Mouse (Mus musculus) midbrain, embryonic 12.5 days (tissue): ENCODE measurements around the gene Rps23. TPM values are rescaled to one million over a fixed set of nuclear protein-coding genes. Genes with fewer than 3 reads are reported as not detected.
A peak's percentile ranks its signal among the peaks of the same experiment; 100 is the strongest.

Experiments
- ATAC-seq: fragments of 200-750 bp; cut with Nextera tagmentation; 2 replicates; pipeline ENCODE4 v1.8.0; 2017; ENCODE audit warnings: low read depth, moderate TSS enrichment, moderate library complexity; ENCODE audit not compliant: low FRiP score
- H3K27ac ChIP-seq: fragments of 300-500 bp; sonication (generic); replicated peaks from 2 replicates; pipeline ENCODE4 v1.5.1; 2016; ENCODE audit warnings: mild to moderate bottlenecking
- H3K27me3 ChIP-seq: fragments of 300-500 bp; sonication (generic); 2 replicates; pipeline ENCODE4 v1.6.1; 2016; ENCODE audit warnings: mild to moderate bottlenecking
- H3K36me3 ChIP-seq: fragments of 300-500 bp; sonication (generic); 2 replicates; pipeline ENCODE4 v1.6.1; 2016
- H3K4me1 ChIP-seq: fragments of 300-500 bp; sonication (generic); 2 replicates; pipeline ENCODE4 v1.6.1; 2016
- H3K4me2 ChIP-seq: fragments of 300-500 bp; sonication (generic); replicated peaks from 2 replicates; pipeline ENCODE4 v1.6.1; 2016; ENCODE audit warnings: mild to moderate bottlenecking, moderate library complexity
- H3K4me3 ChIP-seq: fragments of 300-500 bp; sonication (generic); 2 replicates; pipeline ENCODE4 v1.5.1; 2016; ENCODE audit warnings: mild to moderate bottlenecking
- H3K9ac ChIP-seq: fragments of 300-500 bp; sonication (generic); replicated peaks from 2 replicates; pipeline ENCODE4 v1.6.1; 2016; ENCODE audit warnings: mild to moderate bottlenecking, moderate library complexity
- H3K9me3 ChIP-seq: fragments of 300-500 bp; sonication (generic); 2 replicates; pipeline ENCODE4 v1.6.1; 2016; ENCODE audit warnings: mild to moderate bottlenecking
- WGBS: fragments of 180-500 bp; shearing (Covaris S2); methylation state at CpG from one replicate; pipeline ENCODE4 v1.1.7; 2016; 5-methylcytosine and 5-hydroxymethylcytosine counted together
- polyA plus RNA-seq: library from polyadenylated mRNA; unstranded; fragments of >200 nt; fragmentation: Nextera tagmentation; extraction: Ambion mirVana; gene quantifications from 2 replicates; pipeline ENCODE4 v1.2.1, GENCODE M21; 2016

Rps23 gene
- polyA plus RNA-seq, 1 experiment from 2014 or later: 168 TPM

DNA sequence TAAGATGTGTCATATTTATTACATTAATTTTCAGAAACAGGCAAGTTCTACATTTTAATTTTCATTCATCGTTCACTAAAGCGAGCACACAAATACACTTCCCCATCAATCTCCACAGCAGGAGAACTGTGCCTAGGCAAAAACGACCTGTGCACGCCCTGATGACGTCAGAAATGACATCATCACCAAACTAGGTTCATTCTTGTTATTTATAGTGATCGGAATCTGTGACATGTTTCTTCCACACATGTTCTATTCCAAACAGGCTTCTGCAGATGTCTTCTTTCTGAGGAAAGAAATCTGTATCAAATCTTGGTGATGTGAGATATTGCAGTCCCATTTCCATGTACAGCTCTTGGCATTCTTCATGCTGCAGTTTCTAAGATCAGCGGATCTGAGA is 13.1 kb downstream of the Rps23 start:
- WGBS: 88% methylated on average over 7 of the region's 7 CpGs
- Histone ChIP-seq H3K4me3 (no peak overlapping the region), H3K36me3 (no peaks in the 10 kb centered on the region), H3K9ac (no peak overlapping the region), H3K27ac (no peak overlapping the region), H3K4me1 (no peaks in the 10 kb centered on the region), H3K9me3 (no peaks in the 10 kb centered on the region), H3K4me2 (no peak overlapping the region), H3K27me3 (no peaks in the 10 kb centered on the region)
- ATAC-seq: no peak

DNA sequence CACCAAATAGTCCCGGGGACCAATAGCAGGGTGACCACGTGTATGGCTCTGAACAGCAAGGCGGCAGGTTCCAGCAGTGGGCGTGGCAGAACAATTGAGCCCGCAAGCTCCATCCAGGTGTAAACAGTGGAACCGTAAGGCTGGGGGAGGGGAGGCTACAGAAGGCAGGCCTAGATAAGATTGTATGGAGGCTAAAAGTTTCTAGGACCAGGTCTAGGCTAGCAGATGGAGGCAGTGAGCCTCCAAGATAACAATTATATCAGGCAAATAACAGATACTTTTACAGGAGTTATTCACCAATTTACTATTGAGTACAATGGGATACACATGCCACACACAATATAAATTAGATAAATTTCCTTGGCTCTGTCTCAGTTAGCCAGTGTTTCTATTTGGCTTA is 16.4 kb downstream of the Rps23 start:
- H3K27ac ChIP-seq: no peak overlapping the region
- H3K4me1 ChIP-seq: no peaks in the 10 kb centered on the region
- 71% methylated on average over 6 of the region's 6 CpGs for WGBS
- no peak overlapping the region for H3K4me2 ChIP-seq
- H3K9me3 ChIP-seq: no peaks in the 10 kb centered on the region
- no peak for ATAC-seq
- no peak overlapping the region for H3K9ac ChIP-seq
- H3K27me3 ChIP-seq: no peaks in the 10 kb centered on the region
- H3K36me3 ChIP-seq: no peaks in the 10 kb centered on the region
- no peak overlapping the region for H3K4me3 ChIP-seq

GRCm38 (mm10) chr13:90939600-90939999 is 16.8 kb downstream of the Rps23 start:
- no peak for ATAC-seq
- no peaks in the 10 kb centered on the region for H3K9me3 ChIP-seq
- 82% methylated on average over 5 of the region's 5 CpGs for WGBS
- no peak overlapping the region for H3K9ac ChIP-seq
- no peak overlapping the region for H3K4me3 ChIP-seq
- no peaks in the 10 kb centered on the region for H3K4me1 ChIP-seq
- H3K27ac ChIP-seq: no peak overlapping the region
- no peaks in the 10 kb centered on the region for H3K36me3 ChIP-seq
- H3K4me2 ChIP-seq: no peak overlapping the region
- H3K27me3 ChIP-seq: no peaks in the 10 kb centered on the region

DNA sequence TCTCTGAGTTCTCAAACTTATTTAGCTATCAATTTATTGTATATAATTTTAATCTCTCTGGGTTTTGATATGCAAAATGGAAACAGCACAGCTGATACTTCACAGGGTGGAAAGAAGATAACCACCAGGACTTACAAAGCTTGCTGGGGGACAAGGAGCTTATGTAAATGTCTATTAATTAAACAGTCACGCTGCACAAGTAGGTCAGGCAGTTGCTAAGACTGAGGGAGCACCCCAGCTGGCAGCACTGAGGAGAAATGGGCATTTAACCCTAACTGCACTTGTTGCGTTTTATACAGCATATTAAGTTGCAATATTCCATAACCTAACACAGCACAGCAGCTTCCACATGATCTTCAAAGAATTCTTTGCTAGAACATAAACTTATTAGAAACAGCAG is 36.1 kb downstream of the Rps23 start:
- Histone ChIP-seq H3K36me3 (no peaks in the 10 kb centered on the region), H3K9ac (no peak overlapping the region), H3K9me3 (no peaks in the 10 kb centered on the region; the same call in 1 of the 2 replicates), H3K27ac (no peak overlapping the region), H3K4me2 (no peak overlapping the region), H3K4me1 (peaks cover 16% of the 10 kb centered on the region), H3K4me3 (no peak overlapping the region), H3K27me3 (no peaks in the 10 kb centered on the region)
- ATAC-seq: peak; percentile 82
- WGBS: 33% methylated on average over 2 of the region's 2 CpGs

- no peak overlapping the region for H3K27ac ChIP-seq
- no peaks in the 10 kb centered on the region for H3K27me3 ChIP-seq
- H3K4me3 ChIP-seq: no peak overlapping the region
- H3K9me3 ChIP-seq: no peaks in the 10 kb centered on the region; the same call in 1 of the 2 replicates
- no peak overlapping the region for H3K4me2 ChIP-seq
- peak; percentile 64; the same call in 1 of the 2 replicates for ATAC-seq
- 46% methylated on average over 8 of the region's 8 CpGs for whole genome bisulfite sequencing
- no peak overlapping the region for H3K9ac ChIP-seq
- no peaks in the 10 kb centered on the region for H3K36me3 ChIP-seq
- H3K4me1 ChIP-seq: peaks cover 16% of the 10 kb centered on the region
Observed at GRCm38 (mm10) chr13:90960591-90960990, 37.8 kb downstream of the Rps23 start.

DNA sequence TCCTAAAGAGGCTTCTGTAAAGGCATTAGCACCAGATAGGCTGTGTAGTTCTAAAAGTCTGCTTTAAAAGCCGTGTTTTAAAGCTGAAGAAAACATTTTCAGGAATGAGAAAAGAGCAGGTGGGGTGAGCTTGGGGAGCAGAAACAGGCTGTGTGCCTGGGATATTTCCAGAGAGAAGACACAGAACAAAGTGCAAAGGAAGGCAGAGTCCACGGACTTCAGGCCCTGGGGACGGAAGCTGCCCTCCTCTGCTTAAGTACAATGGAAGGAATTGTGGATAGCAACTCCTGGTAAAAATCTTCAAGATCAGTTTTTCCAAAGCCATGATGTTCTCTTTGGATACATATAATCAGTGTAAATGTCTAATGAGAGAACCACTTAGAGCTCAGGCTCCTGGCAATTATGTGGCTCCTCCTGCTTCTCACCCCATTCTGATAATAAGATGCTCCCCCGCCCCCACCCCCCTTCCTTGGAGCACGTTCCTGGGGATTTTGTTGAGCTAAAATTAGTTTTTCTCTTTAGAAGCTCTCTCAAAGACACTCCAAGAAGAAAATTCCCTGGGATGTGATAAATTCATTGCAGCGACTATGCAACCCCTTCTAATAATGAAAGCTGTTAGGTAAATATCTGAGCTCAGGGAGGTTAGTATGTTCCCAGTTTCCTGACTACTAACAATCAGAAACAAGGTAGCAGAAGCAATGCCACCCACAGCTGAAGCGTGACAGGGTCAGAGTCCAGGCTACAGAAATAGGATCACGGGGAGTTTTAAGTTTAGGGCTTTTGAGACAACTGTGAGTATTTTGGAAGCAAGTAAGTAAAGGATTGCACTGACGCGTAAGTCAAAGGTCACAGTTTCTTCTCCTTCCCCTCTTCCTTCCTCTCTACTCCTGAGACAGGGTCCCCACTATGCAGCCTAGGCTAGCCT is 40.3 kb downstream of the Rps23 start:
- 63% methylated on average over 10 of the region's 10 CpGs for WGBS

DNA sequence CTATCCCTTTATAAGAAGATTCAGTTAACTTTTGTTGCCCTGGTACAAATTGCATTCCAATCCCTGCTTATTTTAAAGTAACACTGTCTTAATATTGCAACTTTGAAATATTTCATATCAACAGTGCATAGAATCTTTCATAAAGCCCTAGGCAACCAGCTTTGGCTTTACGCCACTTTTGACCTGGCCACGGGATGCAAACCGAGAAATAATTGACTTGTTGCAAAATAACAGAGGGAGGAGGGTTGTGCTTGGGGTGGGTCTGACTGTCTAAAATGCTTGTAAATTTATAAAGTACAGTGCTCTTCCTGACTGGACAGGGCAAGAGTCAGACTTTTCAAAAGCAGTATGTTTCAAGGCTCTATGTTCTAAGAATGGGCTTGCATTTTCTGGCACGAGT is 41.8 kb downstream of the Rps23 start:
- no peak for ATAC-seq
- Histone ChIP-seq H3K4me2 (no peak overlapping the region), H3K4me1 (peaks cover 16% of the 10 kb centered on the region), H3K9me3 (no peaks in the 10 kb centered on the region), H3K36me3 (no peaks in the 10 kb centered on the region), H3K27me3 (no peaks in the 10 kb centered on the region), H3K27ac (no peak overlapping the region), H3K9ac (no peak overlapping the region), H3K4me3 (no peak overlapping the region)
- 87% methylated on average over 4 of the region's 4 CpGs for WGBS

More for the DNA sequence above, 40.3 kb downstream of the Rps23 start:
- ATAC-seq: no peak
- peaks cover 19% of the 10 kb centered on the region for H3K4me1 ChIP-seq
- no peak overlapping the region for H3K27ac ChIP-seq
- no peak overlapping the region for H3K4me2 ChIP-seq
- no peak overlapping the region for H3K4me3 ChIP-seq
- no peak overlapping the region; the same call in 1 of the 2 replicates for H3K9ac ChIP-seq
- H3K36me3 ChIP-seq: no peaks in the 10 kb centered on the region
- H3K27me3 ChIP-seq: no peaks in the 10 kb centered on the region
- H3K9me3 ChIP-seq: no peaks in the 10 kb centered on the region

GRCm38 (mm10) chr13:90965996-90966395 is 43.2 kb downstream of the Rps23 start:
- peaks cover 15% of the 10 kb centered on the region; the same call in 1 of the 2 replicates for H3K4me1 ChIP-seq
- no peak overlapping the region for H3K4me3 ChIP-seq
- no peaks in the 10 kb centered on the region for H3K27me3 ChIP-seq
- 79% methylated on average over 8 of the region's 8 CpGs for WGBS
- H3K9me3 ChIP-seq: no peaks in the 10 kb centered on the region
- ATAC-seq: no peak
- H3K9ac ChIP-seq: no peak overlapping the region
- no peak overlapping the region for H3K27ac ChIP-seq
- H3K36me3 ChIP-seq: no peaks in the 10 kb centered on the region
- no peak overlapping the region for H3K4me2 ChIP-seq

DNA sequence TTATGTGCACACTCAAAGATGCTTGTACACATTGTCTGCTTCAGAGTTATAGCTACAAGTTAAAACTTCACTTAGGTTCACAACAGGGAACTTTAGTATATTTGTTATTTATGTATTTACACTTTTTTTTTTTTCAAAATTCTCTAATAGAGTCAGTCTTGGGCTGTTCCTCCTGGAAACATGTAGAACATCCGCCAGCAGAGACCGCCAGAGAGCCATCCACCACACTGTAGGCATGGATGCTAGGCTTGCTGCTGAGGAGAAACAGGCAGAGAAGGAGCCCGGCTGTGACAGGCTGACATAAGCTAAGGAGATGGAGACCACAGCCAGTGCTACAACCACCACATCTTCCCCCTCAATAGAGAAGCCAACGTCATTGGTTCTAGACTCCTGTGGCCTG is 44.7 kb downstream of the Rps23 start:
- Histone ChIP-seq H3K9ac (no peak overlapping the region), H3K4me3 (no peak overlapping the region), H3K4me2 (no peak overlapping the region), H3K4me1 (peaks cover 15% of the 10 kb centered on the region; the same call in 1 of the 2 replicates), H3K27me3 (no peaks in the 10 kb centered on the region), H3K36me3 (no peaks in the 10 kb centered on the region), H3K9me3 (no peaks in the 10 kb centered on the region), H3K27ac (no peak overlapping the region)
- 8% methylated on average over 4 of the region's 4 CpGs for WGBS
- peak; percentile 90 for ATAC-seq

GRCm38 (mm10) chr13:90968940-90969339 is 46.2 kb downstream of the Rps23 start:
- Histone ChIP-seq H3K9ac (no peak overlapping the region), H3K4me3 (no peak overlapping the region)
- 72% methylated on average over 4 of the region's 4 CpGs for WGBS

DNA sequence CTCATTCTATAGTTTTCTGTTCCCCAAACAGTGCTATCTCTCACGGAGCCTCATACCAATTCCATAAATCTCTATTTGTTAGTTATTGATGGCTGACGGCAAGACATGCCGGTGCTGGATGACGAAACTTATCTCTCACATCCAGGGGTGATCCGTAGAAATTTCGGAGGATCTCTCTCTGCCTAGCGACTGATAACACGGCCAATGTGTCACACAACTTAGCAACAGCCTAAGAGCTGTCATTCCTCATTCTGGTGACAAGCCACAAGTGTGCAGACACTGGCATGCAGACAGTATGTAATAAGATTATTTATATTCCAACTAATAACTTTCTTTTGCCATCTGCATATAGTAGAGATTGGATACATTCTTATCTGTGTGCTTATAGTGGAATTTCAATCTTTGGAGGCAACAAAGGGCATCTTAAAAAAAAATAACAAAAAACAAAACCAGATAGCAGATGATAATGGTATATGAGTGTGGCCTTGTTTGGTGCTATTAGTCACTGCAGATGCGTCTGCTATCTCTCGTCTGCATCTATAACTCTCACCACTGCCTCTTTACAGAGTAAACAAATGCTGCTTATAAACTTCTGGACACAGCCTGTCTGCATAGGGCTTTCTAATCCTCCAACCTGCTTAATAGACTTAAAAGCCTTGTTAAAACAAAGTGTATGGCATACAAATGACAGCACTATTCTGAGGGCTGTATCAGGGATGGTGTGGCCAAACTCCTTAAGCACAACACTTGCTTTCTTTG is 47.7 kb downstream of the Rps23 start:
- H3K4me1 ChIP-seq: peaks cover 13% of the 10 kb centered on the region; the same call in 1 of the 2 replicates
- no peak for ATAC-seq
- 82% methylated on average over 10 of the region's 10 CpGs for WGBS
- no peaks in the 10 kb centered on the region for H3K36me3 ChIP-seq
- no peak overlapping the region for H3K4me2 ChIP-seq
- no peak overlapping the region for H3K9ac ChIP-seq
- no peak overlapping the region for H3K4me3 ChIP-seq
- H3K27ac ChIP-seq: no peak overlapping the region
- no peaks in the 10 kb centered on the region for H3K9me3 ChIP-seq
- no peaks in the 10 kb centered on the region for H3K27me3 ChIP-seq

More at GRCm38 (mm10) chr13:90968940-90969339, 46.2 kb downstream of the Rps23 start:
- H3K27me3 ChIP-seq: no peaks in the 10 kb centered on the region
- H3K4me1 ChIP-seq: peaks cover 13% of the 10 kb centered on the region; the same call in 1 of the 2 replicates
- no peaks in the 10 kb centered on the region for H3K36me3 ChIP-seq
- no peak for ATAC-seq
- no peak overlapping the region for H3K27ac ChIP-seq
- H3K4me2 ChIP-seq: no peak overlapping the region
- H3K9me3 ChIP-seq: no peaks in the 10 kb centered on the region

- H3K9me3 ChIP-seq: no peaks in the 10 kb centered on the region
- no peaks in the 10 kb centered on the region for H3K36me3 ChIP-seq
- peaks cover 10% of the 10 kb centered on the region; the same call in 1 of the 2 replicates for H3K4me1 ChIP-seq
- WGBS: 40% methylated on average over 7 of the region's 7 CpGs
- no peak overlapping the region for H3K9ac ChIP-seq
- no peak overlapping the region for H3K27ac ChIP-seq
- peak; percentile 55; the same call in 1 of the 2 replicates for ATAC-seq
- H3K27me3 ChIP-seq: no peaks in the 10 kb centered on the region
- H3K4me3 ChIP-seq: no peak overlapping the region
- no peak overlapping the region for H3K4me2 ChIP-seq
Observed at GRCm38 (mm10) chr13:90973409-90973808, 50.7 kb downstream of the Rps23 start.
